Mouse (Mus musculus): ENCODE results near the gene Phactr1. TPM values are rescaled to one million over a fixed set of nuclear protein-coding genes. Genes with fewer than 3 reads are reported as not detected.

Phactr1 gene
- polyA plus RNA-seq, 1 experiment from 2014 or later, result 15.5 TPM

GRCm38 (mm10) chr13:42895980-42896379 is 215.6 kb downstream of the Phactr1 start:
- Histone ChIP-seq H3K27me3 (ENCODE audit: control insufficient read depth, insufficient read depth, low read length) (no peaks in the 10 kb centered on the region), H3K27ac (ENCODE audit: low read depth, low read length) (no peak overlapping the region), H3K9me3 (ENCODE audit: control insufficient read depth, low read length) (no peaks in the 10 kb centered on the region), H3K9ac (ENCODE audit: low read length) (no peak overlapping the region), H3K4me3 (ENCODE audit: low read depth, low read length) (no peak overlapping the region), H3K36me3 (ENCODE audit: control insufficient read depth, insufficient read depth, low read length) (no peaks in the 10 kb centered on the region), H3K4me2 (no peak overlapping the region), H3K4me1 (ENCODE audit: control insufficient read depth, insufficient read depth, low read length) (no peaks in the 10 kb centered on the region)
- 79% methylated on average over 3 of the region's 3 CpGs for WGBS
- DNase-seq (ENCODE audit: low spot score, missing footprints), result no peak
- no peak for ATAC-seq (ENCODE audit: low FRiP score)

GRCm38 (mm10) chr13:42899611-42900010 is 219.2 kb downstream of the Phactr1 start:
- DNase-seq (ENCODE audit: low spot score, missing footprints) (no peak), ATAC-seq (ENCODE audit: low FRiP score) (no peak)
- Histone ChIP-seq H3K27ac (ENCODE audit: low read depth, low read length) (no peak overlapping the region), H3K4me2 (no peak overlapping the region), H3K9ac (ENCODE audit: low read length) (no peak overlapping the region), H3K27me3 (ENCODE audit: control insufficient read depth, insufficient read depth, low read length) (no peaks in the 10 kb centered on the region), H3K36me3 (ENCODE audit: control insufficient read depth, insufficient read depth, low read length) (no peaks in the 10 kb centered on the region), H3K4me1 (ENCODE audit: control insufficient read depth, insufficient read depth, low read length) (no peaks in the 10 kb centered on the region), H3K9me3 (ENCODE audit: control insufficient read depth, low read length) (no peaks in the 10 kb centered on the region), H3K4me3 (ENCODE audit: low read depth, low read length) (no peak overlapping the region)
- WGBS, result 82% methylated on average over 3 of the region's 3 CpGs

GRCm38 (mm10) chr13:42901837-42902236 is 221.4 kb downstream of the Phactr1 start:
- Histone ChIP-seq H3K4me2 (no peak overlapping the region), H3K27ac (ENCODE audit: low read depth, low read length) (no peak overlapping the region), H3K9ac (ENCODE audit: low read length) (no peak overlapping the region), H3K4me1 (ENCODE audit: control insufficient read depth, insufficient read depth, low read length) (no peaks in the 10 kb centered on the region), H3K9me3 (ENCODE audit: control insufficient read depth, low read length) (no peaks in the 10 kb centered on the region), H3K36me3 (ENCODE audit: control insufficient read depth, insufficient read depth, low read length) (no peaks in the 10 kb centered on the region), H3K27me3 (ENCODE audit: control insufficient read depth, insufficient read depth, low read length) (no peaks in the 10 kb centered on the region), H3K4me3 (ENCODE audit: low read depth, low read length) (no peak overlapping the region)
- ATAC-seq (ENCODE audit: low FRiP score) (no peak), DNase-seq (ENCODE audit: low spot score, missing footprints) (no peak)
- 92% methylated on average over 2 of the region's 2 CpGs for WGBS

GRCm38 (mm10) chr13:42902859-42903258 is 222.4 kb downstream of the Phactr1 start:
- H3K9me3 ChIP-seq (ENCODE audit: control insufficient read depth, low read length), result no peaks in the 10 kb centered on the region
- no peak overlapping the region for H3K27ac ChIP-seq (ENCODE audit: low read depth, low read length)
- H3K4me3 ChIP-seq (ENCODE audit: low read depth, low read length), result no peak overlapping the region
- no peaks in the 10 kb centered on the region for H3K27me3 ChIP-seq (ENCODE audit: control insufficient read depth, insufficient read depth, low read length)
- DNase-seq (ENCODE audit: low spot score, missing footprints) (no peak), ATAC-seq (ENCODE audit: low FRiP score) (no peak)
- no peak overlapping the region for H3K9ac ChIP-seq (ENCODE audit: low read length)
- H3K36me3 ChIP-seq (ENCODE audit: control insufficient read depth, insufficient read depth, low read length), result no peaks in the 10 kb centered on the region
- 79% methylated on average over 3 of the region's 3 CpGs for WGBS
- no peak overlapping the region for H3K4me2 ChIP-seq
- H3K4me1 ChIP-seq (ENCODE audit: control insufficient read depth, insufficient read depth, low read length), result no peaks in the 10 kb centered on the region

GRCm38 (mm10) chr13:42905818-42906217 is 225.4 kb downstream of the Phactr1 start:
- 79% methylated on average over 4 of the region's 4 CpGs for WGBS
- H3K4me2 ChIP-seq, result no peak overlapping the region
- H3K9ac ChIP-seq (ENCODE audit: low read length), result no peak overlapping the region
- H3K9me3 ChIP-seq (ENCODE audit: control insufficient read depth, low read length), result no peaks in the 10 kb centered on the region
- ATAC-seq (ENCODE audit: low FRiP score), result no peak
- H3K4me1 ChIP-seq (ENCODE audit: control insufficient read depth, insufficient read depth, low read length), result no peaks in the 10 kb centered on the region
- no peaks in the 10 kb centered on the region for H3K27me3 ChIP-seq (ENCODE audit: control insufficient read depth, insufficient read depth, low read length)
- no peak overlapping the region for H3K4me3 ChIP-seq (ENCODE audit: low read depth, low read length)
- DNase-seq (ENCODE audit: low spot score, missing footprints), result no peak
- no peaks in the 10 kb centered on the region for H3K36me3 ChIP-seq (ENCODE audit: control insufficient read depth, insufficient read depth, low read length)
- no peak overlapping the region for H3K27ac ChIP-seq (ENCODE audit: low read depth, low read length)

DNA sequence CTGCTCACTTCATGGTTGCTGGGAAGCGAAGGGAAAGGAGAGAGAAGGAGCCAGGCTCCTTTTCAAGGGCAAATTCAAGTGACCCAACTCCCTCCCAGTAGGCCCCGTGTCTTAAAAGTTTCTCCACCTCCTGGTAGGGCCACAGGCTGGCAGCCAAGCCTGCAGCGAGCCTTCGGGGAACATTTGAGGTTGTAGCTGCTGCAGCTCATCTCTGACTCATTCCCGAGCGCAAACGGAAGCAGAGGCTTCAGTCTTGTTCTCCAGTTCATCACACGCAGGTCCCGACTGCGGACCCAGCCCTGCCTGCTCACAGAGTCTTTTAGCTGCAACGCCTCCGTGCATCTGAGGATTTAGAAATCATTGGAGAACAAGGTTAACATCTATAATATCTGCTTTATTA is 226.6 kb downstream of the Phactr1 start:
- ATAC-seq (ENCODE audit: low FRiP score), result no peak
- 86% methylated on average over 12 of the region's 12 CpGs for WGBS

GRCm38 (mm10) chr13:42915081-42915480 is 234.7 kb downstream of the Phactr1 start:
- DNase-seq (ENCODE audit: low spot score, missing footprints) (no peak), ATAC-seq (ENCODE audit: low FRiP score) (no peak)
- H3K27me3 ChIP-seq (ENCODE audit: control insufficient read depth, insufficient read depth, low read length), result peaks cover 10% of the 10 kb centered on the region
- no peak overlapping the region for H3K4me2 ChIP-seq
- no peaks in the 10 kb centered on the region for H3K9me3 ChIP-seq (ENCODE audit: control insufficient read depth, low read length)
- H3K9ac ChIP-seq (ENCODE audit: low read length), result no peak overlapping the region
- no peak overlapping the region for H3K27ac ChIP-seq (ENCODE audit: low read depth, low read length)
- H3K36me3 ChIP-seq (ENCODE audit: control insufficient read depth, insufficient read depth, low read length), result no peaks in the 10 kb centered on the region
- H3K4me3 ChIP-seq (ENCODE audit: low read depth, low read length), result no peak overlapping the region
- H3K4me1 ChIP-seq (ENCODE audit: control insufficient read depth, insufficient read depth, low read length), result peaks cover 5% of the 10 kb centered on the region; the same call in 1 of the 2 replicates
- WGBS, result 66% methylated on average over 4 of the region's 4 CpGs

More for the DNA sequence above, 226.6 kb downstream of the Phactr1 start:
- Histone ChIP-seq H3K4me3 (ENCODE audit: low read depth, low read length) (no peak overlapping the region), H3K36me3 (ENCODE audit: control insufficient read depth, insufficient read depth, low read length) (no peaks in the 10 kb centered on the region), H3K27ac (ENCODE audit: low read depth, low read length) (no peak overlapping the region), H3K4me1 (ENCODE audit: control insufficient read depth, insufficient read depth, low read length) (no peaks in the 10 kb centered on the region), H3K9me3 (ENCODE audit: control insufficient read depth, low read length) (no peaks in the 10 kb centered on the region), H3K4me2 (no peak overlapping the region), H3K9ac (ENCODE audit: low read length) (no peak overlapping the region), H3K27me3 (ENCODE audit: control insufficient read depth, insufficient read depth, low read length) (no peaks in the 10 kb centered on the region)
- DNase-seq (ENCODE audit: low spot score, missing footprints), result no peak

GRCm38 (mm10) chr13:42915851-42916193 is 235.4 kb downstream of the Phactr1 start:
- ATAC-seq (ENCODE audit: low FRiP score), result no peak
- peak overlapping the region; percentile 56 for H3K4me3 ChIP-seq (ENCODE audit: low read depth, low read length)

DNA sequence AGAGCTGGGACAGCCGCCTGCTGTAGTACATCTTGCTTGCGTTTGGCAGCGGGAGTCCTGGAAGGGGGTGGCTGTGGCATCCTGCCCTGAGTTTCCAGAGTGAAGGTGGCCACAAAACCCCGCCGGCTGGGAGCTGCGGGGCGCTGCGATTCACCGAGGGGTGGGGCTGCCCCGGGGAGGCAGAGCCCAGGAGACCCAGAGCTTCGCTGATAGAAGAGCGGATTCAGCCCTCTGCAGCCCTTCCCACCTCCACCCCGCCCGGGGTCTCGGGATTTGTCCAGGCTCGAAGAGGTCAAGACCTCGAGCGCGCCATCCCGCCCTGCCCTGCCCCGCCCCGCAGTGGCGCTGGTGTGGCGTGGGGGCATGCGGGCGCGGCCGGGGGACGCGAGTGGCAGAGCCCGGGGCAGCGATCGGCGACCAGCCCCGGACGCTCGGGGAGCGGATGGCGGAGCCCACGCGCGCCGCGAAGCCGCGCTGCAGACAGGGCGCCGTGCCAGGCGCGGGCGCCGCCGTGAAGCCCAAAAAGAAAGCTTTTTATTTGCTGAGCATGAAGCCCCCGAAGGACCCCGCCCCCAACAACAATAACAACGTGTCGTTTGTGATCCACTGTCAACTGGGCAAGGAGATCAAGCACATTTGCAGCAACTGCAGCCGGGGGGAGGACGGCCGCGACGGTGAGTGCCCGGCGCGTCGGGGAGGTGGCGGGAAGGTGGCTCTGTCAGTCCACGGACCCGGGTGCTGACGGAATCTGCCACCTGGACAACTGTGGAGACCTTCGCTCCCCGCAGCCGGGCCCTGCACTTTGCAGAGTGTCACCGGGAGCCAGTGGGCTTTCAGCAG is 236.0 kb downstream of the Phactr1 start:
- no peak overlapping the region for H3K27ac ChIP-seq (ENCODE audit: low read depth, low read length)
- under 1% methylated on average over 73 of the region's 74 CpGs for WGBS

More at GRCm38 (mm10) chr13:42915851-42916193, 235.4 kb downstream of the Phactr1 start:
- Histone ChIP-seq H3K4me2 (peak overlapping the region; percentile 100), H3K27me3 (ENCODE audit: control insufficient read depth, insufficient read depth, low read length) (peaks cover 10% of the 10 kb centered on the region), H3K36me3 (ENCODE audit: control insufficient read depth, insufficient read depth, low read length) (no peaks in the 10 kb centered on the region), H3K9ac (ENCODE audit: low read length) (no peak overlapping the region; the same call in 1 of the 2 replicates), H3K4me1 (ENCODE audit: control insufficient read depth, insufficient read depth, low read length) (peaks cover 5% of the 10 kb centered on the region; the same call in 1 of the 2 replicates), H3K27ac (ENCODE audit: low read depth, low read length) (no peak overlapping the region), H3K9me3 (ENCODE audit: control insufficient read depth, low read length) (no peaks in the 10 kb centered on the region)
- DNase-seq (ENCODE audit: low spot score, missing footprints), result peak; percentile 90
- WGBS, result 16% methylated on average over 6 of the region's 6 CpGs

More for the DNA sequence above, 236.0 kb downstream of the Phactr1 start:
- Histone ChIP-seq H3K4me3 (ENCODE audit: low read depth, low read length) (peak overlapping the region; percentile 56), H3K9me3 (ENCODE audit: control insufficient read depth, low read length) (no peaks in the 10 kb centered on the region), H3K4me1 (ENCODE audit: control insufficient read depth, insufficient read depth, low read length) (peaks cover 5% of the 10 kb centered on the region; the same call in 1 of the 2 replicates), H3K9ac (ENCODE audit: low read length) (peak overlapping the region; percentile 62), H3K36me3 (ENCODE audit: control insufficient read depth, insufficient read depth, low read length) (no peaks in the 10 kb centered on the region), H3K4me2 (peak overlapping the region; percentile 100), H3K27me3 (ENCODE audit: control insufficient read depth, insufficient read depth, low read length) (peaks cover 10% of the 10 kb centered on the region)
- ATAC-seq (ENCODE audit: low FRiP score) (peak; percentile 71), DNase-seq (ENCODE audit: low spot score, missing footprints) (peak; percentile 91)
